Mouse (Mus musculus) hindbrain, embryonic 14.5 days (tissue): ENCODE measurements at regions not wholly inside any gene's neighbourhood (a gene's known extent, or its start where the extent isn't known, plus 50 kb on each side); places are given as distances from the start of the nearest gene placed in this dataset.

Source experiments
- ATAC-seq: fragments of 200-750 bp; cut with Nextera tagmentation; 2 replicates; pipeline ENCODE4 v1.8.0; 2017; ENCODE audit warnings: moderate number of reproducible peaks, mild to moderate bottlenecking, moderate TSS enrichment, moderate library complexity; ENCODE audit not compliant: low FRiP score
- DNase-seq: peaks from one replicate; pipeline ENCODE4 v3.0.0-alpha.2; 2015; ENCODE audit warnings: low spot score
- H3K27ac ChIP-seq: fragments of 300-500 bp; sonication (generic); 2 replicates; pipeline ENCODE4 v1.5.1; 2014; ENCODE audit warnings: mild to moderate bottlenecking, moderate library complexity
- H3K27me3 ChIP-seq: fragments of 300-500 bp; sonication (generic); 2 replicates; pipeline ENCODE4 v1.6.1; 2014; ENCODE audit warnings: mild to moderate bottlenecking, low read length, mixed read lengths; ENCODE audit not compliant: control insufficient read depth, insufficient read depth
- H3K36me3 ChIP-seq: fragments of 300-500 bp; sonication (generic); replicated peaks from 2 replicates; pipeline ENCODE4 v1.6.1; 2014; ENCODE audit not compliant: control insufficient read depth, insufficient read depth
- H3K4me1 ChIP-seq: fragments of 300-500 bp; sonication (generic); replicated peaks from 2 replicates; pipeline ENCODE4 v1.6.1; 2014; ENCODE audit warnings: antibody characterized with exemption, low read length, mixed read lengths; ENCODE audit not compliant: control insufficient read depth, insufficient read depth
- H3K4me2 ChIP-seq: fragments of 300-500 bp; sonication (generic); replicated peaks from 2 replicates; pipeline ENCODE4 v1.6.1; 2014; ENCODE audit warnings: mild to moderate bottlenecking, moderate library complexity
- H3K4me3 ChIP-seq: fragments of 300-500 bp; sonication (generic); replicated peaks from 2 replicates; pipeline ENCODE4 v1.5.1; 2014; ENCODE audit warnings: mild to moderate bottlenecking, low read length
- H3K9ac ChIP-seq: fragments of 300-500 bp; sonication (generic); 2 replicates; pipeline ENCODE4 v1.6.1; 2014
- H3K9me3 ChIP-seq: fragments of 300-500 bp; sonication (generic); 2 replicates; pipeline ENCODE4 v1.6.1; 2016; ENCODE audit warnings: low read length; ENCODE audit not compliant: control insufficient read depth
- WGBS: fragments of 180-500 bp; shearing (Covaris S2); extraction: QIAGEN DNeasy Blood & Tissue Kit; methylation state at CpG from one replicate; pipeline ENCODE4 v1.1.7; 2014; 5-methylcytosine and 5-hydroxymethylcytosine counted together

DNA sequence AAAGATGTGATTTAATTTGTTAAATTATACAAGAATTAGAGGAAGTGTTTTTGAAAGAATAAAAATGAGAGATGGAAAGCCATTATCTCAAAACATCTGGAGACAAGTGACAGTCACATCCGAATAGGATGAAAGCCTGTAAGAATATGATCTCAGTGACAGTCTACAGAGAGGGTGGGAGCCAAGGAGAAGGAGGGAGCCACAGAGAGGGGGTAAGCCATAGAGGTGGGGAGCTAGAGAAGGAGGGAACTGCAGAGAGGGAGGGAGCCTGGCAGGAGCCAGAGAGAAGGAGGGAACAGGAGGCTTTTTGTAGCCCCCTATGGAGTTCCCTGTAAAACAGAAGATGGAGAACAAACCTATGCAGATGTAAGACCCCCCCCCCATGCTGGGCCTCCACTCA, 438.4 kb downstream of the Atp23 start:
- no peak for DNase-seq
- Histone ChIP-seq H3K4me1 (no peaks in the 10 kb centered on the region), H3K27me3 (no peaks in the 10 kb centered on the region), H3K9me3 (0 out of 2 replicates have a peak, but pooled peaks cover 4% of the 10 kb centered on the region), H3K4me2 (no peak overlapping the region), H3K9ac (no peak overlapping the region), H3K27ac (no peak overlapping the region), H3K36me3 (no peaks in the 10 kb centered on the region), H3K4me3 (no peak overlapping the region)
- WGBS, result 73% methylated on average over 1 of the region's 1 CpGs
- ATAC-seq, result no peak

DNA sequence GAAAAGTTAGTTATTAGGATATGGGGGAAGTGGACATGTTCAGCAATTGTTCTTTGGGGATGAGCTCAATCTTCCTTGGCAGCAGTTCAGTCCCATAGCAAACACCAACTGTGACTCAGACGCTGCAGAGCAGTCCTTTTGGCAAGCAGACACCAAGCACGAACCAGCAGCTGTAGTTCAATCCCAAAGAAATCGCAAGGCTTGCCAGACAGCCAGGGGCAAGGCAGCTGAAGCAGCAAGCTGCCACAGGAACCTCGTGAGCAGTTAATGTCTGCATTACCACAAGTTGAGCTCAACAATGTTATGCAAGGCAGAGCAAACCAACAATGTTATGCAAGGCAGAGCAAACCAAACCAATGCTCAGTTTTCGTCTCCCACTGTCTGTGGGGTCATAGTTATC, 442.6 kb downstream of the Atp23 start:
- ATAC-seq, result no peak
- WGBS, result 71% methylated on average over 5 of the region's 5 CpGs
- H3K27me3 ChIP-seq, result no peaks in the 10 kb centered on the region

DNA sequence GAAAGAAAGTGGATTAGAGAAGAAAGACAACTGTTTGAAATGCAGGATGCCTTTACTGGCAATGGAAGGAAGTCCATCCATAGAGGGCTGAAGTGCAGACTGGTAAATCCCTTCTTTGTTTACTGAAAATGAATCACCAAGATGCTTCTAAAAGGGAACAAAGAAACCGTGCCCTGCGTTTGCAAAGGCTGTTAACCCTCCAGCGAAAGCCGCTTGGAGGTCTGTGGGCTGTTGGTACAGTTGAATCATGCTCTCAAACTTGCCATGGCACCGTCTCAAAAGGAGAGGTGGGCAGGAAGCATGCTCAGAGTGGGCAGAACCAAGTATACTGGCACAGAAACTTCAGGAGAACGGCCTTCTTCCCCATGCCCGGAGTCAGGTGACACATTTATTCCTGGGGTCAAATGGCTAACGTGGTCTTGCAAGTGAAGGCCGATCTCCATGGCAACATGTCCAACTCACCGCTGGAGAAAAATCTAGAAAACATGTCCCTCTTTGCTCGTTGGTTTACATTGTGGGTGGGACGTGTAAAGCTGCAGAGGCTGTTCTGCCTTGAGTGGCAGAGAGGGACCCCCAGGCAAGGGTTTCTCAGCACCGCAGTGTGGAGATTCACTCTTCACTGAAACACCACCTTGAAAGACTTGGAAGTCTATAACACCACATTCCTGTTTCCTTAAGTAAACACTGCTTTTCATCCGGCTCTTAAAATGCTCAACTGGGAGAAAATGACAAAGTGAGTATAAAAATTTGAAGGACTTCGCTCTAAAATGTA, 448.2 kb downstream of the Atp23 start:
- Histone ChIP-seq H3K4me2 (no peak overlapping the region), H3K27ac (no peak overlapping the region), H3K9ac (no peak overlapping the region), H3K27me3 (no peaks in the 10 kb centered on the region), H3K36me3 (no peaks in the 10 kb centered on the region), H3K4me1 (no peaks in the 10 kb centered on the region), H3K9me3 (no peaks in the 10 kb centered on the region), H3K4me3 (no peak overlapping the region)
- no peak for DNase-seq
- ATAC-seq, result no peak
- WGBS, result 68% methylated on average over 15 of the region's 15 CpGs

More for the DNA sequence above, 442.6 kb downstream of the Atp23 start:
- Histone ChIP-seq H3K4me3 (no peak overlapping the region), H3K9me3 (no peaks in the 10 kb centered on the region), H3K4me1 (no peaks in the 10 kb centered on the region), H3K36me3 (no peaks in the 10 kb centered on the region), H3K4me2 (no peak overlapping the region), H3K27ac (no peak overlapping the region), H3K9ac (no peak overlapping the region)
- no peak for DNase-seq

DNA sequence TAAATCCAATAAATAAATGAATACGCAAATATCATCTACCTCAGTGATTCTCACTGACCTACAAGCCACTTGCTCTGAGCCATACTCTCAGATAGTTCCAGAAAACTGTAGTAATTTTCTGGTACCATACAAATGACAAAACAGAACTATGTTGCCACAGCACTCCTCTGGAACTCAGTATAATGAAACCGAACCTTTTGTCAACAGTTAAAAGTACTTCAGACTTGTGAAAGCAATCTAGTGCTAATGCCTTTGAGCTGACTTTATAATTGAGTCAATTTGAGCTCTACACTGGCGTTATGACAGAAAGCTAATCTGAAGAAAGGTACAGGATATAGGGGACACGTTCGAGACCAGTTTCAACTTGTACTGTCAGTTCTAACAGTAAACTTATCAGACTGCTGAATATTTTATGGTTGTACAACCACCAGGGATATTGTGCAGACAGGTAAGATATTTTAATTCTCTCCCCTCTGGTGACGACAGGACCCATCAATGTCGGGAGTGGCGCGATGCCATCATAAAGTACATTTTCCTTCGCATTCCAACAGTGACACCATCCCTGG, 449.0 kb downstream of the Atp23 start:
- Histone ChIP-seq H3K4me2 (no peak overlapping the region), H3K27me3 (no peaks in the 10 kb centered on the region), H3K4me3 (no peak overlapping the region), H3K9ac (no peak overlapping the region), H3K27ac (no peak overlapping the region), H3K4me1 (no peaks in the 10 kb centered on the region), H3K9me3 (no peaks in the 10 kb centered on the region), H3K36me3 (no peaks in the 10 kb centered on the region)
- no peak for DNase-seq
- ATAC-seq, result no peak
- 90% methylated on average over 10 of the region's 10 CpGs for WGBS

DNA sequence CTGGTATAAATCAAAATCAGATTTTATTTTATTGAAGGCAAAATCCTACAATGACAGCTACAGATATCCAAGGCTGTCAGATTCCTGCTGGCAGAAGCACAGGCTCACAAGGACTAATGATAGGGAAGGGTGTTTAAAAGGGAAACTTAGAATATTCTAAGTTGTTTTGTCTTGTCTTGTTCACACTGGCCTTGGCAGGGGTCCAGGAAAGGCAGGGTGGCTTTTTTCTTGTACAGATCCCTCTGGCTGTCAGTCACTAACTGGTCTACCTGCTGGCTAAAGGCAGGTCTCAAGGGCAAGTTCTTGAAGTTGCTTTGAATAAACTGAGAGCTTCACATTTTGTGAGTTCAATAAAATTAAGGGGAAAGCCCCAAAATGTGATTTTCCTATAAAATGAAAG, 465.3 kb downstream of the Lrig3 start:
- Histone ChIP-seq H3K27ac (no peak overlapping the region), H3K27me3 (no peaks in the 10 kb centered on the region), H3K4me3 (no peak overlapping the region), H3K9ac (no peak overlapping the region), H3K36me3 (no peaks in the 10 kb centered on the region), H3K4me1 (no peaks in the 10 kb centered on the region), H3K4me2 (no peak overlapping the region), H3K9me3 (no peaks in the 10 kb centered on the region)
- ATAC-seq (no peak), DNase-seq (no peak)

DNA sequence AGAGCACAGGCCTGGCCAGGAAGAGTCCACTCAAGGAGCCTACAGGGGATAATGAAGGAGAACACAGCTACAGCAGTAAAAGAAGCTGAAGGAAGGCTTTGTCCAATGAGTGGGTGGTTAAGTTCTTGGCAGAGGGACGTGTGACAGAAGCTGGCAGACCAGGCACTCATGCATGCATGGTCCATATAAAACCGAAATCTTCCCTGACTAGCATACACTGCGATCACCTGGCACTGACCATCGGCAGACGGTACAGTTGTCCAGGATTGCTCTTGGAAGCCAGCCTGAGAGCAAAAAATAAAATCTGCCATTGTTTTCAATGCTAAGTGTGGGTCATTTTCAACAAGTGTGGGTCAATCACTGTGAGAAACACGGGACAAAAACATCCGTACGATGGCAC, 464.4 kb downstream of the Lrig3 start:
- 90% methylated on average over 8 of the region's 8 CpGs for WGBS

DNA sequence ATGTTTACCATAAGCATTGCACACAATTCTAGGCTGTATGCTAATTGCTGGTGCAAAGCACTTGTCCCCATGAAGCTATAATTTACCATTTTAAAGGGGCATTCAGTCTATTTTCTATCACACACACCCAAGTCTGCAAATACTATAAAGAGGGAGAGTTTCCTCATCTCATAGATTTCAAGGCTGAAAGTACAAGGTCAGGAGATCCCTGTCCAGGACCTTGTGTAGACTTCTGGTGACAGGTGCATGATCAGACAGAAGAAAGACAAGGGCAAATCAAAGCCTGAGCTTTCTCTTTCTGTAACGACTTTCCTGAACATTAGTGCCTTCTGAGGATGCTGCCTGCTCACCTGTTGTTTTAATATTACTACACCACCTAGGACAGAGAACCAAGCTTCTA, 463.5 kb downstream of the Lrig3 start:
- Histone ChIP-seq H3K9ac (no peak overlapping the region), H3K36me3 (no peaks in the 10 kb centered on the region), H3K9me3 (no peaks in the 10 kb centered on the region), H3K27ac (no peak overlapping the region), H3K4me2 (no peak overlapping the region), H3K4me3 (no peak overlapping the region), H3K27me3 (no peaks in the 10 kb centered on the region), H3K4me1 (no peaks in the 10 kb centered on the region)
- ATAC-seq (no peak), DNase-seq (no peak)
- WGBS, result 79% methylated on average over 1 of the region's 1 CpGs

More for the DNA sequence above, 464.4 kb downstream of the Lrig3 start:
- DNase-seq (no peak), ATAC-seq (no peak)
- no peak overlapping the region for H3K4me2 ChIP-seq
- H3K9me3 ChIP-seq, result no peaks in the 10 kb centered on the region
- H3K4me3 ChIP-seq, result no peak overlapping the region
- no peaks in the 10 kb centered on the region for H3K36me3 ChIP-seq
- no peaks in the 10 kb centered on the region for H3K27me3 ChIP-seq
- H3K27ac ChIP-seq, result no peak overlapping the region
- H3K4me1 ChIP-seq, result no peaks in the 10 kb centered on the region
- H3K9ac ChIP-seq, result no peak overlapping the region

DNA sequence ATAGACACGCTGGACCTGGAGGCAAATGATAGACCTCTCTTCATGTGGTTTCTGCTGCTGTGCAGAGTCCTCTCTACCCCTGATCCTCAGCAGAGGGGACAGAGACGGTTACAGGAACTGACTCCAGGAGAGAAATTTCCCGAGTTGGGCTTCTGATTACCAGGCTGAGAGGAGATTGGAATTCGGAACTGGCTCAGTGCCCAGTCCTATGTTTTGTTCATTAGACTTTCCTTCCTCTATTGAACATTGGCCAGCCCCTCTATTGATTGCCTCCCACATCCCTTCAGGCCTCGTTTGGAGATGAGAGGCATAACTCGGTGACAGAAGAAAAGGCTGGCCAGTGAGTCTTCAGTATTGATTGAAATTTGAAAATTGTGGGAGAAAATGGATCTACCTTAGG, 456.1 kb downstream of the Lrig3 start:
- H3K9me3 ChIP-seq, result no peaks in the 10 kb centered on the region
- no peak overlapping the region for H3K27ac ChIP-seq
- no peak for DNase-seq
- no peak overlapping the region for H3K4me3 ChIP-seq
- H3K4me1 ChIP-seq, result no peaks in the 10 kb centered on the region
- H3K36me3 ChIP-seq, result no peaks in the 10 kb centered on the region
- no peak for ATAC-seq
- H3K4me2 ChIP-seq, result no peak overlapping the region
- 50% methylated on average over 6 of the region's 6 CpGs for WGBS
- no peak overlapping the region for H3K9ac ChIP-seq
- H3K27me3 ChIP-seq, result no peaks in the 10 kb centered on the region

DNA sequence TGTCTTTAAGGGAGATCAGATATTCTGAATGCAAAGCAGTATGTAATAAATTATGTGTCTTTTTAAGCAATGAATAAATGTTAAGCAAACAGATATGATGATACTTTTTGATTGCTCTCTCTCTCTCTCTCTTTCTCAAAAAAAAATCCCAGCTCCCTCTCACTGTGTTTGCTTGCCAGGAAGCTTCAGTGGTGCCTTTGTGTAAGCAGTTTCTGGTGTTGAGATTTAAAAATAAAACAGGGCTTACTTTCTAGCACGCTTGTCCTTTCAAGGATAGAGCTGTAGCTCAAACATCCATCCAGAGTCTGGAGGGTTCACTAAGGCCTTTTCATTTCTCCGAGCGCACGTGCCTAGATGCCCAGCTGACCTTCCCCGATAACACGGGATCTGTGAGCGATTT, 447.8 kb downstream of the Lrig3 start:
- DNase-seq (no peak), ATAC-seq (no peak)
- no peak overlapping the region for H3K4me3 ChIP-seq
- no peaks in the 10 kb centered on the region for H3K36me3 ChIP-seq
- H3K4me1 ChIP-seq, result no peaks in the 10 kb centered on the region
- H3K27ac ChIP-seq, result no peak overlapping the region
- no peaks in the 10 kb centered on the region for H3K9me3 ChIP-seq
- H3K27me3 ChIP-seq, result no peaks in the 10 kb centered on the region
- H3K4me2 ChIP-seq, result no peak overlapping the region
- H3K9ac ChIP-seq, result no peak overlapping the region
- 79% methylated on average over 7 of the region's 7 CpGs for WGBS

DNA sequence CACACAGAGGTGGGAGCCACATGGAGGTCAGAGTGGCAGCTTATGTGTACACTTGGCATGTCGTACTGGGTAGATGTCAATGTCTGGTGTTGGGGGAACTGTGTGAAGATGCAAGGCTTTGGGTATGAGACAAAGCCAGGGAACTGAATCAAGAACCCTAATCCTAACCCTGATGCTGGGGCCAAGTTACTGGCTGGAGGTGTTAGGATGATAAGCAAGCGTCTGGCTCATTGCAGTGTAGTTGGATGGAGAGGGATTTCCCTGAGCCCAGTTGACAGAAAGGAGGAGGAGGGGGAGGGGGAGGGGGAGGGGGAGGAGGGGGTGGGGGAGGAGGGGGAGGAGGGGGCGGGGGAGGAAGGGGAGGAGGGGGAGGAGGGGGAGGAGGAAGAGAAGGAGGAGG, 426.3 kb downstream of the Lrig3 start:
- ATAC-seq (no peak), DNase-seq (no peak)
- Histone ChIP-seq H3K9me3 (no peaks in the 10 kb centered on the region), H3K4me1 (no peaks in the 10 kb centered on the region), H3K9ac (no peak overlapping the region), H3K4me2 (no peak overlapping the region), H3K27ac (no peak overlapping the region), H3K27me3 (no peaks in the 10 kb centered on the region), H3K36me3 (no peaks in the 10 kb centered on the region), H3K4me3 (no peak overlapping the region)
- WGBS, result 72% methylated on average over 2 of the region's 3 CpGs
